Mouse (Mus musculus) E14TG2a.4 (cell line): ENCODE results near the gene Atp9a.
A peak's percentile ranks its signal among the peaks of the same experiment; 100 is the strongest.

Source experiments
- H3K27me3 ChIP-seq: 2 replicates; pipeline ENCODE4 v1.6.1; 2014; ENCODE audit warnings: low read length, control low read depth; ENCODE audit not compliant: insufficient read depth
- H3K36me3 ChIP-seq: 2 replicates; pipeline ENCODE4 v1.6.1; 2014; ENCODE audit warnings: low read length, control low read depth; ENCODE audit not compliant: insufficient read depth
- H3K4me1 ChIP-seq: replicated peaks from 2 replicates; pipeline ENCODE4 v1.6.1; 2014; ENCODE audit warnings: low read depth, low read length, control low read depth
- H3K4me3 ChIP-seq: replicated peaks from 2 replicates; pipeline ENCODE4 v1.5.1; 2014; ENCODE audit warnings: mild to moderate bottlenecking, low read length
- H3K9me3 ChIP-seq: 2 replicates; pipeline ENCODE4 v1.6.1; 2014; ENCODE audit warnings: low read length, control low read depth
- CTCF ChIP-seq: conservative IDR thresholded peaks from 2 replicates; pipeline ENCODE4 v1.5.1; 2014; ENCODE audit warnings: low read length
- NANOG ChIP-seq: IDR thresholded peaks from 2 replicates; pipeline ENCODE4 v1.6.1; 2014; ENCODE audit warnings: borderline replicate concordance, low read length, mixed read lengths
- POU5F1 ChIP-seq: IDR thresholded peaks from 2 replicates; pipeline ENCODE4 v1.6.1; 2014; ENCODE audit warnings: low read length, borderline replicate concordance

The Atp9a gene

GRCm38 (mm10) chr2:168589368-168590167 is 152.6 kb downstream of the Atp9a start:
- Histone ChIP-seq H3K36me3 (no peaks in the 10 kb centered on the region), H3K4me3 (peak overlapping the region; percentile 86), H3K27me3 (peaks cover 41% of the 10 kb centered on the region), H3K9me3 (no peaks in the 10 kb centered on the region), H3K4me1 (peaks cover 31% of the 10 kb centered on the region)
- TF ChIP-seq NANOG = no peak
- no peak for TF ChIP-seq POU5F1
- TF ChIP-seq CTCF = no peak

DNA sequence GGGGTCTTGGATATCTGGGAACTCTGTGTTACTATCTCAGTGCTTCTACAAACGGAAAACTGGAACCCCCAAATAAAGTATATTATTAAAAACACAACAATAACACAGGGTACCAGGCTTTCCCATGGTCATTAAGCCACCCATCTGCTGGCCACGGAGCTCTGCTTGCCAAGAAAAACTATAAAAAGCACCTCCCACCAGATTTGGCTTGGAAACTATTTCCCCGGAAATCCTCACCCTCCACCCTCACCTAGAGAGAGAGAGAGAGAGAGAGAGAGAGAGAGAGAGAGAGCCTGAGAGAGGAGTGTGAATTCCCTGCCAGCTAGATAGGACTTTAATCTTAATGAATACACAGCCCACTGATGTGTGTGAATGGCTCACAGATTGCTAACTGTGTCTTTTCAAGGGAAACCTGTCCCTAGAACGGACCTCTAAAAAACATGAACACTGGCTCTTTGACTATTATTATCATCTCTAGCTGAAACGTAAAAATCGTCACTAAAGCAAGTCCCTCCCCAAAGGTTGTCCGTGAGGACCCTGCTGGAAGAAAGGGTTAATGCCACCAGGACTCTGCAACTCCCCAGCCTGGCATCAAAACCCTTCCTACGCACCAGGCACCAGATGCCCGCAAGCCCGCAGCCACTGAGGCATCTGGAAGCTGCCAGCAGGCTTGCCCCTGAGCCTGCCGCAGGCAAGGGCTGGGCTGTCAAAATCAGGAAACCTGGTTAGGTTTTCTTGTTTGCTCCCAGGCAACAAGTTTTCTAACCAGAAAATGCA is 153.4 kb downstream of the Atp9a start:
- H3K27me3 ChIP-seq = peaks cover 41% of the 10 kb centered on the region
- H3K9me3 ChIP-seq = no peaks in the 10 kb centered on the region
- no peaks in the 10 kb centered on the region for H3K36me3 ChIP-seq
- H3K4me1 ChIP-seq = peaks cover 38% of the 10 kb centered on the region
- TF ChIP-seq NANOG (no peak), POU5F1 (no peak), CTCF (no peak)
- 0 out of 2 replicates have a peak overlapping the region, but pooled peaks have one; percentile 86 for H3K4me3 ChIP-seq

DNA sequence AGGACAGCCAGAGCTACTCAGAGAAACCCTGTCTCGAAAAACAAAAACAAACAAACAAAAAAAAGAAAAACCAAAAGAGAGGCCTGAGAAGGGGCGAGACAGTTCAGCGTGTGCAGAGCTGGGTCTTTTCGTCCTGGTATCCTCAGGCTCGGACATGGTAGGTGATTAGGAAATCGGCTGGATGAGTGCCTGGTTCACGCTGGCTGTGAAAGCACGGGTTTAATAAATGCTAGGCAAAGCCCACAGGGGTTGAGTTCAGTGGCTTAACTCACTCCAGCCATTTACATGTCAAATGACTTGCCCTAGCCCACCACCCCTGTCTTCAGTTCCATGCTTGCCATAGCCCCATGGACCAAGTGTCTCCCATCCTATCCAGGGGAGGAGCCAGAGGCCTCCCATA is 155.1 kb downstream of the Atp9a start:
- no peaks in the 10 kb centered on the region for H3K36me3 ChIP-seq
- peaks cover 54% of the 10 kb centered on the region for H3K4me1 ChIP-seq
- no peaks in the 10 kb centered on the region for H3K9me3 ChIP-seq
- H3K27me3 ChIP-seq = peaks cover 40% of the 10 kb centered on the region
- H3K4me3 ChIP-seq = no peak overlapping the region
- no peak for TF ChIP-seq NANOG
- no peak for TF ChIP-seq CTCF
- no peak for TF ChIP-seq POU5F1

- no peak for TF ChIP-seq CTCF
- no peak for TF ChIP-seq POU5F1
- TF ChIP-seq NANOG = no peak
- Histone ChIP-seq H3K4me3 (no peak overlapping the region), H3K27me3 (peaks cover 33% of the 10 kb centered on the region), H3K36me3 (no peaks in the 10 kb centered on the region), H3K9me3 (no peaks in the 10 kb centered on the region), H3K4me1 (peaks cover 54% of the 10 kb centered on the region)
Observed at GRCm38 (mm10) chr2:168586512-168586911, 155.7 kb downstream of the Atp9a start.

- Histone ChIP-seq H3K9me3 (no peaks in the 10 kb centered on the region), H3K27me3 (peaks cover 28% of the 10 kb centered on the region), H3K4me3 (no peak overlapping the region), H3K36me3 (no peaks in the 10 kb centered on the region), H3K4me1 (peaks cover 57% of the 10 kb centered on the region)
- TF ChIP-seq CTCF (no peak), POU5F1 (no peak), NANOG (no peak)
Observed at GRCm38 (mm10) chr2:168584857-168585256, 157.4 kb downstream of the Atp9a start.
